Mouse (Mus musculus) lung, adult 18-20 months (tissue): ENCODE results near the gene Sp9.

ENCODE experiments used
- DNase-seq, 2 experiments: peaks; one replicate each; pipeline ENCODE4 v3.0.0; 2022; ENCODE audit warnings: mixed read lengths in 2 of 2

Sp9 gene

GRCm38 (mm10) chr2:73314311-73314710 is 42.6 kb downstream of the Sp9 start:
- DNase-seq, result no peak

GRCm38 (mm10) chr2:73317426-73317825 is 45.7 kb downstream of the Sp9 start:
- no peak for DNase-seq

- DNase-seq, result no peak
Measured at GRCm38 (mm10) chr2:73319218-73319617, 47.5 kb downstream of the Sp9 start.

- DNase-seq, result no peak
Measured at GRCm38 (mm10) chr2:73322991-73323390, 51.3 kb downstream of the Sp9 start.

GRCm38 (mm10) chr2:73325871-73326270 is 54.1 kb downstream of the Sp9 start:
- no peak for DNase-seq
